Mouse (Mus musculus): ENCODE results near the gene Tmem186. TPM values are rescaled to one million over a fixed set of nuclear protein-coding genes. Genes with fewer than 3 reads are reported as not detected.

Tmem186 gene
- total RNA-seq, 2 experiments from 2014 or later, result 8.6 to 9.2 TPM

DNA sequence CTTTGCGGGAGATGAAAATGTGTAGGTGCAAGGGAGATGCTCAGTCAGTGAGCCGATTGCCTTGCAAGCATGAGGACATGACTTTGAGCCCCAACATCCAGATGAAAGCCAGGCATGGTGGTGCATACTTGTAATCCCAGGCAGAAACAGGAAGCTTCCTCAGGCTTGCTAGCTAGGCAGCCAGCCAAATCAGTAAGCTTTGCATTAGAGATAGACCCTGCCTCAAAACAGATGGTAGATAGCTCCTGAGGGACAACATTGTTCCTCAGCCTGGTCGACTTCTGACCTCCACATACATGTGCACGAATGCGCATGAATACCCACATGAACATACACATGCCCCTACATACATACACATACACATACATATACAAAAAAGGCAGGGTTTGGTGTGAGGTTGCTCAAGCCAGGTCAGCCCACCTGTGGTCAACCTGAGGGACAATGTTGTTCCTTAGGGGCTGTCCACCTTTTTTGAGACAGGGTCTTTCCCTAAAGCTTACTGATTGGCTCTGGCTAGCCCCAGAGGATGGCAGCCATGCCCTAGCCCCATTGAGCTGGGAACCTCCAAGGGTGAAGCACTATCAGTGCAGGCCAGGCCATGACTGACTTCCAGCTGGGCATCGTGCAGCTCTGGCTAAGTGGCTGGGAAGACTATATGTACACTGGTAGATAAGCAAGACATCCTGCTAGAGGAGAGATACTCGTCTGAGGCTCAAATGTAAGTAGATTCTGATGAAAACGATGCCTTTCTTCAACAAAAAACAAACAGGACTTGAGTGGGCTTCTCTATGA, 25.1 kb downstream of the Tmem186 start:
- DNase-seq, result no peak

DNA sequence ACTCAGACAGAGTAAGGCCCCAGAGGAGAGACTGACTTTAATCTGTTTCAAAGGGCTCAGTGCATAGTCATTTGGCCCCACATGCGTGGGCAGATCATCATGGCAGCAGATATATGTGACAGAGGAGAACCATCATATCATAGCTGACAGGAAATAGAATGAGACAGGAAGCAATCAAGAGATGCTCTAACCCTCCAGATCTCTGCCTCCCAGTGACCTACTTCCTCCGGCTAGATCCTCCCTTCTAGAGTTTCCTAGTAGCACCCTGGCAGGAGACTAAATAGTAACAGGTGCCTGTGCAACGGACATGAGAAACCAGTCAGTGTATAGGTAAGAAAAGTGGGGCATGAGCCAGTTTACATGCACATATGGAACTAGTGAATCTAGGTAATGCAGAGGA, 27.1 kb downstream of the Tmem186 start:
- no peak for DNase-seq

DNA sequence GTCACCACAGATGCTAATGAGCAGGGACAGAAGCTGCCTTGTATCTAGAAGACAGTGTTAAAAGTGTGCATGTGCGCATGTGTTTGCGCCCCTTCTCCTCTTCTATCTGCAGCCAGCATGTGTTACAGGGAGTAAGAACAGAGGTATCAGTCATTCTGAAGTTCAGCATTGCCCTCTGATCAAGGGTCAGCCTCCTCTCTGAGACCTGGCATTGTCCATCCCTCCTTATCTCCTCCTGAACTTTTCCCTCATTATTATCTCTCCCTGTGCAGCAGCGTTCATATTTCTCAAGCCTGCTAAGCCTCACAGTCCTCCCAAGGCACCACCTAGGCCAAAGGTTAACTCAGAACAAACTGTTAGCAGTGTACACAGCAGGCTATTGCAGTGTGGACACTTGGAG, 33.7 kb downstream of the Tmem186 start:
- no peak for DNase-seq

DNA sequence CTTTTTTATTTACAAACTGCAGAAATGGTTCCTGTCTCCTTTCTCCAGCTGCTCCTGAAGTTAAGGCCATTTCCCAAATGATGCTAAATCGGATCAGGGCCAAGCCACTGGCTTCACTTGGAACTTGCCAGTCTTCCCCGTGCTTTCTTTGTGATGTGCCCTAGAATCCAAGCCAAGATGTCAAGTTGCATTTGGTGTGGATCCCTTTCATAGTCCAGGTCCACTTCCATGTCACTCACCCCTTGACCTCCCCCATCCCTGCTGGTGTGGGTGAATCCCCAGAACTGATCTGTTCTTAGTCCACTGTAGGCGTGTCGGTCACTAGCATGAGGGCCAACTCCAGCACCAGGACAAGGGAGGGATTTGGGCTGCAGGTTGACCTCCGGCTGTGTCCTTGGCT, 40.0 kb downstream of the Tmem186 start:
- no peak for DNase-seq

DNA sequence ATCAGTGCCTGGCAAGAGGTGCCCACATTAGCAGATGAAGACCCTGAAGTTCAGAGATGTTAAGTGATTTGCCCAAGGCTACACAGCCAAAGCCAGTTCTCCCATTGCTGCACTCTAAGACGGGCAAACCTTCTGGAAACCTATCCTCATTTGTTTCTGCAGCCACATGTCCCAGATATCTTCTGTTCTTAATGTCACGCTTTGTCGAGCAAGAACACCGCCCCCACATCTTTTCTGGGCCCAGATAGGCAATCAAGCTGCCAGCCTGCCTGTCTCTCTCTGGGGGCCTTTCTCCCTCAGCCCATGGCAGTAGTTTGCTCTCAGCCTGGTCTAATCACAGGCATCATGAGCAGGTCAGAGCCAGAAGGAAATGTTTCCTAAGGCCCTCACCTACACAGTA, 41.2 kb downstream of the Tmem186 start:
- DNase-seq, result no peak

DNA sequence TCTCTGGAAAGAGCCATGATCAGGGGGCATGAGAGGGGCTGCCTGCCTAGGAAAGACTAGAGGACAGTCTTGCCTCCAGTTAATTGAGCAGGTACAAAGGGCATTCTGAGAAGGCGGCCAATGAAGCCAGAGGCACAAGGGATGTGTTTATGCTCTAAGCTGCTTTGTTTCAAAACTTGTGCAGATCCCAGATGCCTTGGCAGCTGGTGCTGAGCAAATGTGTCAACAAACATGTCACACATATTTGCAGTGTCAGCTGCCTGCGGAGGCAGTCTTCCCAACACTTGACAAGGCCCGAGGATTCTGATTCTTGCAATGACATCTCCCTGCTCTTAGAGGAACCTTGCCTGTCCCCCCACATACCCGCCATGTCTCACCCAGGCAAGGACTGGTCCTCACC, 42.1 kb downstream of the Tmem186 start:
- no peak for DNase-seq

DNA sequence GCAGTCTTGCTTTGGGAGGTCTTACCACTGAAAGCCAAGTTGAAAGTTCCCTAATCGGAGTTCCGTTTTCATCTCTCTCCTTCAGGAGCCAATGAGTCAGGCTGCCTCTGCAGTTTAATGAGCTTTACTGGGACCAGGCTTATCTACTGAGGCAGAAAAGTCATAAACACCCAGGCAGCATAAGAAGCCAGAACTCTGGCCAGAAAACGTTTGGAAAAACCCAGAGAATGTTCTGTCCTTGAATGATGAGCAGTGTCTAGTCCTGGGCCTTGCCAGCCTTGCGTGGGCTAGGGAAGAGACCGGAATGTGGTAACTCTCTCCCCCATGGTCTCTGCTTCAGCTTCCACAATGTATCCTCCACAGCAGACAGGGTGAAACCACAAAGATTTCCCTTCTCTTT, 52.5 kb downstream of the Tmem186 start:
- no peak for DNase-seq

- DNase-seq, result no peak
These were observed 53.3 kb downstream of the Tmem186 start for GRCm38 (mm10) chr16:8584248-8584647.

Small RNAs within 50 kb of the gene (microRNA-seq; reads per million reads assigned to microRNA genes)
- gene Gm22137, result 0 reads per million in 2 experiments

Other genes starting within 250 kb of the Tmem186 start
- gene Tmem114, start 212.6 kb downstream of the Tmem186 start, total RNA-seq (2021), result not detected
- gene Mettl22, start 166.9 kb downstream of the Tmem186 start, total RNA-seq (2021), result 10 to 100 TPM; 56.5 to 69.3 TPM
- 1 to 10 TPM; 6.8 to 7.1 TPM for gene Abat, start 124.3 kb downstream of the Tmem186 start, total RNA-seq (2021)
- 10 to 100 TPM; 29.1 to 30.7 TPM for gene Pmm2, start within 50 bp of the Tmem186 start, total RNA-seq (2021)
- 10 to 100 TPM; 22.3 to 25.9 TPM for gene Carhsp1, start 34.4 kb upstream of the Tmem186 start, total RNA-seq (2021)
- not detected for gene Gm5767, start 43.1 kb upstream of the Tmem186 start, total RNA-seq (2021)
- gene Usp7, start 154.6 kb upstream of the Tmem186 start, total RNA-seq (2021), result 10 to 100 TPM; 57.8 to 67.7 TPM
- gene 1810013L24Rik, start 192.4 kb upstream of the Tmem186 start, total RNA-seq (2021), result 10 to 100 TPM; 64.1 to 68.9 TPM

All from gastrocnemius, postnatal 10 days (tissue).